Mouse (Mus musculus) limb, embryonic 14.5 days (tissue): ENCODE results near the gene Frmpd4. TPM values are rescaled to one million over a fixed set of nuclear protein-coding genes. Genes with fewer than 3 reads are reported as not detected.

Experiments
- ATAC-seq: fragments of 200-750 bp; cut with Nextera tagmentation; 2 replicates; pipeline ENCODE4 v1.8.0; 2017; ENCODE audit warnings: low read depth, moderate number of reproducible peaks, moderate TSS enrichment; ENCODE audit not compliant: low FRiP score
- DNase-seq: peaks from one replicate; pipeline ENCODE4 v3.0.0-alpha.2; 2015; ENCODE audit warnings: low spot score
- H3K27ac ChIP-seq: fragments of 300-500 bp; sonication (generic); replicated peaks from 2 replicates; pipeline ENCODE4 v1.5.1; 2014; ENCODE audit warnings: low read depth, mild to moderate bottlenecking, low read length, moderate library complexity, mixed read lengths
- H3K27me3 ChIP-seq: fragments of 300-500 bp; sonication (generic); 2 replicates; pipeline ENCODE4 v1.6.1; 2014; ENCODE audit warnings: low read length, mixed read lengths; ENCODE audit not compliant: control insufficient read depth, insufficient read depth
- H3K36me3 ChIP-seq: fragments of 300-500 bp; sonication (generic); 2 replicates; pipeline ENCODE4 v1.6.1; 2014; ENCODE audit warnings: mild to moderate bottlenecking, low read length, moderate library complexity, mixed read lengths; ENCODE audit not compliant: control insufficient read depth, insufficient read depth
- H3K4me1 ChIP-seq: fragments of 300-500 bp; sonication (generic); 2 replicates; pipeline ENCODE4 v1.6.1; 2014; ENCODE audit warnings: antibody characterized with exemption, low read length, mixed read lengths; ENCODE audit not compliant: control insufficient read depth, insufficient read depth
- H3K4me2 ChIP-seq: fragments of 300-500 bp; sonication (generic); replicated peaks from 2 replicates; pipeline ENCODE4 v1.6.1; 2014; ENCODE audit warnings: low read depth, mild to moderate bottlenecking, low read length, moderate library complexity; ENCODE audit not compliant: severe bottlenecking
- H3K4me3 ChIP-seq: fragments of 300-500 bp; sonication (generic); replicated peaks from 2 replicates; pipeline ENCODE4 v1.5.1; 2014; ENCODE audit warnings: low read length
- H3K9ac ChIP-seq: fragments of 300-500 bp; sonication (generic); 2 replicates; pipeline ENCODE4 v1.6.1; 2014; ENCODE audit warnings: mild to moderate bottlenecking, low read depth, low read length, moderate library complexity; ENCODE audit not compliant: severe bottlenecking
- H3K9me3 ChIP-seq: fragments of 300-500 bp; sonication (generic); 2 replicates; pipeline ENCODE4 v1.6.1; 2016; ENCODE audit warnings: low read length; ENCODE audit not compliant: control insufficient read depth
- POLR2A ChIP-seq: fragments of 200-500 bp; IDR thresholded peaks from 2 replicates; pipeline ENCODE4 v1.8.0; 2012; ENCODE audit warnings: inconsistent platforms, mild to moderate bottlenecking, moderate library complexity, borderline replicate concordance; ENCODE audit not compliant: insufficient read depth, insufficient read length; ENCODE audit errors: extremely low read depth
- WGBS: fragments of 180-500 bp; shearing (Covaris S2); extraction: QIAGEN DNeasy Blood & Tissue Kit; methylation state at CpG from one replicate; pipeline ENCODE4 v1.1.7; 2014; 5-methylcytosine and 5-hydroxymethylcytosine counted together
- polyA plus RNA-seq, 2 experiments: library from polyadenylated mRNA; depleted of rRNA in 1 of 2; stranded (reverse) in 1 of 2; unstranded in 1 of 2; fragments of >200 nt; fragmentation: Nextera tagmentation in 1 of 2; extraction: Ambion mirVana in 1 of 2; gene quantifications; 2 replicates each; pipeline versions ENCODE4 v1.2.1 to v1.2.3; 2012 to 2014

Gene Frmpd4
- polyA plus RNA-seq, 2 experiments = 0.38 to 0.41 TPM

GRCm38 (mm10) chrX:168349320-168350225, 227.5 kb downstream of the Frmpd4 start:
- no peaks in the 10 kb centered on the region for H3K36me3 ChIP-seq
- H3K4me3 ChIP-seq = no peak overlapping the region
- H3K27ac ChIP-seq = no peak overlapping the region
- H3K9ac ChIP-seq = no peak overlapping the region
- H3K4me1 ChIP-seq = no peaks in the 10 kb centered on the region
- ATAC-seq (no peak), DNase-seq (no peak)
- whole genome bisulfite sequencing = 56% methylated on average over 5 of the region's 5 CpGs
- H3K9me3 ChIP-seq = no peaks in the 10 kb centered on the region
- TF ChIP-seq POLR2A = no peak
- H3K4me2 ChIP-seq = no peak overlapping the region
- H3K27me3 ChIP-seq = no peaks in the 10 kb centered on the region

GRCm38 (mm10) chrX:168338212-168338611, 238.8 kb downstream of the Frmpd4 start:
- DNase-seq = no peak
- H3K4me3 ChIP-seq = no peak overlapping the region
- H3K9me3 ChIP-seq = no peaks in the 10 kb centered on the region
- no peak overlapping the region for H3K27ac ChIP-seq
- H3K9ac ChIP-seq = no peak overlapping the region
- ATAC-seq = no peak
- no peak overlapping the region for H3K4me2 ChIP-seq
- no peak for TF ChIP-seq POLR2A
- no peaks in the 10 kb centered on the region for H3K36me3 ChIP-seq
- H3K4me1 ChIP-seq = no peaks in the 10 kb centered on the region
- no peaks in the 10 kb centered on the region for H3K27me3 ChIP-seq

GRCm38 (mm10) chrX:168325161-168325560, 251.9 kb downstream of the Frmpd4 start:
- Histone ChIP-seq H3K27ac (no peak overlapping the region), H3K9ac (no peak overlapping the region), H3K4me3 (no peak overlapping the region), H3K4me2 (no peak overlapping the region), H3K36me3 (no peaks in the 10 kb centered on the region), H3K9me3 (no peaks in the 10 kb centered on the region), H3K4me1 (no peaks in the 10 kb centered on the region), H3K27me3 (no peaks in the 10 kb centered on the region; the same call in 1 of the 2 replicates)
- 85% methylated on average over 3 of the region's 3 CpGs for WGBS
- no peak for ATAC-seq
- no peak for DNase-seq
- TF ChIP-seq POLR2A = no peak

- Histone ChIP-seq H3K27me3 (no peaks in the 10 kb centered on the region), H3K4me3 (no peak overlapping the region), H3K4me2 (no peak overlapping the region), H3K9ac (no peak overlapping the region), H3K4me1 (no peaks in the 10 kb centered on the region), H3K9me3 (no peaks in the 10 kb centered on the region), H3K36me3 (no peaks in the 10 kb centered on the region), H3K27ac (no peak overlapping the region)
- DNase-seq = no peak
- ATAC-seq = no peak
- no peak for TF ChIP-seq POLR2A
- WGBS = 92% methylated on average over 1 of the region's 1 CpGs
These were observed 264.9 kb downstream of the Frmpd4 start for GRCm38 (mm10) chrX:168312158-168312557.

- no peak for TF ChIP-seq POLR2A
- Histone ChIP-seq H3K9me3 (no peaks in the 10 kb centered on the region), H3K4me3 (no peak overlapping the region), H3K27me3 (no peaks in the 10 kb centered on the region), H3K4me1 (no peaks in the 10 kb centered on the region), H3K9ac (no peak overlapping the region), H3K27ac (no peak overlapping the region), H3K36me3 (no peaks in the 10 kb centered on the region), H3K4me2 (no peak overlapping the region)
- ATAC-seq (no peak), DNase-seq (no peak)
- WGBS = 0% methylated on average over 1 of the region's 1 CpGs
These were observed 266.9 kb downstream of the Frmpd4 start for GRCm38 (mm10) chrX:168310143-168310542.
